Mouse (Mus musculus) right cerebral cortex, postnatal 10 days (tissue): ENCODE data around the gene Gpr135.
"Not testable (repeated sequence)": the region's sequence is repeated elsewhere in the genome, so short reads cannot be mapped to it uniquely, and the experiment has no call there.

Experiments
- DNase-seq, 2 experiments: peaks; one replicate each; pipeline ENCODE4 v3.0.0; 2021; ENCODE audit warnings: low spot score in 2 of 2

Gpr135 gene

DNA sequence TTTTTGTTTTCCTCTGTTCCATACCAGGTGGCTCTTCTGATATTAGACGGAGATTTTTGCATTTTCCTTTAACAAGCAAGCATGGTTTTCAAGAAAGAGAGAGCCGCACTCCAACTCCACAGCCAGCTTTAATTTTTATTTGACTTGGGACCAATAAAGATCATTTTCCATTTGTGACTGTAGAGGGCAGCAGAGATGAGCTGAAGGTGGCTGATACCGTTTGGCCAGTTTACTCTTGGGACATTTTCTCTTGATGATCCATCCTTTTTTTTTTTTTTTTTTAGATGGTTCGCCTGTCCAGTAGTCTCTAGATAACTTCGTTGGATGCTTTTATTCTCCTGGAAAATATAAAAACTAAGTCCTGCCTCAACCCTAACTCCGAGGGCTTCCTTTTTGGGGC lies 17.6 kb downstream of the Gpr135 start:
- DNase-seq = no peak

GRCm38 (mm10) chr12:72052571-72052970 lies 18.4 kb downstream of the Gpr135 start:
- DNase-seq = no peak

DNA sequence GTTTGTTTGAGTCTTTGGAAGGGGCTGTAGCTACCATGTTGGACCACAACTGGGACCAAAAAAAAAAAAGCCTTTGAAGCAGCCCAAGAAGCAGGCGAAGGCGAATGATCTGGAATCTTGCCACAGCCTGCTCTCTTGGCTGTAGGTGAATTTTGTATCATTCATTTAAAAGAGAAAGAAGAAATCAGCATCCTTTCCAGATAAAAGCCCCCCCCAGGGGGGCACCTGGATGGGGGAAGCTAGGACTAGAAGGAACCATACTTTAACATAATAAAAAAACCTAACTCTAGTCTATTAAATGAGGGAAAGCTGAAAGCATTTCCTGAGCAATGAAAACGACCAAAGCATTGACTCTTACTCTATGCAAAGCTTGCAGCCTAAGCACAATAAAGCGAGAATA lies 20.1 kb downstream of the Gpr135 start:
- DNase-seq = no peak

GRCm38 (mm10) chr12:72050156-72050555 lies 20.8 kb downstream of the Gpr135 start:
- not testable (repeated sequence) for DNase-seq

DNA sequence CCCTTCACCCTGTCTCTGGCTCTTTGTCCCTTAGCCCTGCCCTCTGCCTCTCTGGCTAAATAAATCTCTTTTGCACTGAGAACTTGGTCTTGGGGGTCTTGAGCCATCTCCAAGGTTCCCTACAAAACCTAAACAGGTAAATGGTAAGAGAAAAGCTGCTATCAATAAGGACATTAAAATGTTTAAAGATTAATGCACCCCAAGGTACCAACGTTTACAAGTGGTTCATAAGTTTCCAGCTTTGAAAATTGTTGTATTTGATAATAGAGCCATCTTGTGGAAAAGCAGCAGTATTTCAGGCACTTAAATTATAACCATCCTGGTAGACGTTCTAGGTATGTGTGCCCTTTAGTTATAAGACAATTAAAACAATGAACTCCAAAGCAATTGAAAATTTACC lies 23.4 kb downstream of the Gpr135 start:
- DNase-seq = no peak

GRCm38 (mm10) chr12:72041238-72041637 lies 29.7 kb downstream of the Gpr135 start:
- no peak for DNase-seq

DNA sequence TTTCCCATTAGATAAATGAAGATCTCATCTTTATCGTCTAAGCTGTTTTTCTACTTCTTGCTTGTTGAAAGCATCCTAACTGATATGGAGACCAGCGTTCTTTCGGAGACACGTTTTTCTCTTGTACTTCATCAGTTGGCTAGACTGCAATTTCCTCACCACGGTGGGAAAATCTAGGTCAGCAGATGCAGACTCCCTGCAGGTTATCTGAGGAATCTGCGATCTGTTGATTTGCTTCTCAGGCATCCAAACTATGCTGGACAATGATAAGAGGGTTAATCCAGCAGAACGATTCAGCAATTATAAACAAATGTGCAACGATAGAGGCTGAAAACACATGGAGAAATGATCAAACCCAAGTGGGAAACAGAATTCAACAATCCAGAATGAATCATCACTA lies 31.4 kb downstream of the Gpr135 start:
- no peak for DNase-seq

DNA sequence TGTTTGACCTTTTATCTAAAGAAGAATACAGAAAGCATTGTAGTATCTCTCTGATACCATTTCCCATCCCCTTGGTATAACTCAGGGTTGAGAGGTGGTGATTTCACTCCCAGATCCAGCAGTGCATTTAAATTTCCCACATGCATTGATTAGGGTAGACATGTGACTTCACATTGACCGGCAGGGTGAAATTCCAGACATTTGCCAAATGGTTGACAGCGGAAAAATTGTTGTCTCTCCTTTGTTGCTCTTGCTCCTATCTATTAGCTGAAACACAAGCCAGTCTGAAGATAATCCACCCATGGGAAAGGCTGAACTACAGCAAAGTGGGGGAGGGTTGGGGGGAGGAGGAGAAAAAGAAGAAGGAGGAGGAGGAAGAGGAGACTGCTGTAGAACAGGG lies 32.1 kb downstream of the Gpr135 start:
- no peak for DNase-seq

DNA sequence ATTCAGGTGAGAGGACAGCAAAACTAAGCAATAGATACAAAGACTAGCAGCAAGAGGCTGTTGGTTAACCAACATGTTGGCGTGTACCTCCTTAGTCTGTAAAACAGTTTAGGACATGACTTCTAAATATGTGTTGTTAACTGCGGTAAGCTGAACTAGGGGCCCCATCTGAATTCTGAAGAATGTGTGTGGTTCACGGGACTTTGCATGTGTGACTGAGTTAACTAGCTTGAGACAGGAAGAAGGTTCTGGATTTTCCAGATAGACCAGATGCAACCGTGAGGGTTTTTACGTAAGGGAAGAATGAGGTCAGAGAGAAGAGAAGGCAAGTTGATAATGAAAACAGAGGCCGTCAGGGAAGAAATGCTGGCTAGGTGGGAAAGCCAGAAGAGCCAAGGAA lies 33.9 kb downstream of the Gpr135 start:
- no peak for DNase-seq

DNA sequence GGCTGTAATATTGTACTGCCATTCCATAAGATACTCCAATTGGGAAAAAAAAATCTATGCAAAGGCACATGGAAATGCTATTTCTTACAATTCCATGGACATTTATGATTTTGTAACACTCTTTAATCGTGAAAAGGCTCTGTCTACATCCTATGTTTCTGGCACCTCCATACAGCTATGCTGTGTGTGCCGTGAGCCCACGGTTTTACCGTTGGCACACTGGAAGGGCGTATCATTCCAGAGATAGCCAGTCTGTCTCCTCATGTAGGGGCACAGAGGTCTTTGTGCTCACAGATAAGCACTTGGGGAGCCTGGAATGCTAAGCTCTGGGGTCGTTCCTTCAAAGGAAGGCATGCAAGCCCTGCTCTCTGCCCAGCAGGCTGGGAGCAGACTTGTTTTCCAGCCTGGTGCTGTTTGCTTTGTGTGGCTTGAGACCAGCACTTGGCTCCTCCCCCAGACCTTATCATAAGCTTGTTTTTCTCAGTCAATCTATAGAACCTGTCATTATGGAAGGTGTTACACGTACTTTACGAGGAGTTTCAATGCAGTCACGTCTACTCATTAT lies 34.7 kb downstream of the Gpr135 start:
- no peak for DNase-seq

GRCm38 (mm10) chr12:72031794-72032193 lies 39.1 kb downstream of the Gpr135 start:
- DNase-seq = no peak

GRCm38 (mm10) chr12:72031171-72031570 lies 39.8 kb downstream of the Gpr135 start:
- DNase-seq = no peak

- no peak for DNase-seq
Measured at GRCm38 (mm10) chr12:72025275-72025795, 45.6 kb downstream of the Gpr135 start.

GRCm38 (mm10) chr12:72023572-72023971 lies 47.4 kb downstream of the Gpr135 start:
- DNase-seq = no peak

DNA sequence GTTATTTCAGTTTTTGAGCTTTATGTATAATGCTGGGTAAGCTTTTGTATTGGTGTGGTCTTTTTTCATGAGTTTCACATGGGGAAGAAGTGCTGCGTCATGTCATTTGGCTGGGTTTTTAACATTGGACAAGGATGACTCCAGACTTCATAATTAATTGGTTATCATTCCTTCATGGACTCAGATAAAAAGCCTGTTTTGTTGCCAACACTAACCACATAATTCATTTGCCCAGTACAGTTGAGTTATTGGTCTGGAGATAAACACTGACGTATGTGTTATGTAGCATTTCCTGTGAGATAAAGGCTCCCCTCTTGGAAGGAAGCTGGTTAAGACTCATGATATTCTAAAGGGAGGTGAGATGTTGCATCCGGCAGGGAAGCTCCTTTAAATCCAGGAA lies 48.1 kb downstream of the Gpr135 start:
- no peak for DNase-seq

DNA sequence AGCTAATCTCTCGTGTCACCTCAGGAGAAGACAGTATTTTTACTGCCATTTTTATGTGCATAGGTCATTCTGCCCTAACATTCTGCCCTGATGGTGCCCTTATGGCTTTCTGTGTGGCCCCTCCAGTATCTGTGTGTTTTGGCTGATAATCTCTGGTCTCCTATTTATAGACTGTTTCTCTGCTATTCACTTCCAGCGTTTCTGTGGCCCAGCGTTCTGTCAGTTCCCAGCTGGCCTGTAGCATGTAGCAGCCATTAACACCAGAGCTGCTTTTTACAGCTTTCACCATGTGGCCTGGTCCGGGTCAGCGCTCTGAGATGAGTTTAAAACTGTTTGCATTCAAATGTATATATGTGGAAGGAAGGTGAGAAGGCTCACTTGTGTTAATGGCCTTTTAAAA lies 49.4 kb downstream of the Gpr135 start:
- no peak for DNase-seq

DNA sequence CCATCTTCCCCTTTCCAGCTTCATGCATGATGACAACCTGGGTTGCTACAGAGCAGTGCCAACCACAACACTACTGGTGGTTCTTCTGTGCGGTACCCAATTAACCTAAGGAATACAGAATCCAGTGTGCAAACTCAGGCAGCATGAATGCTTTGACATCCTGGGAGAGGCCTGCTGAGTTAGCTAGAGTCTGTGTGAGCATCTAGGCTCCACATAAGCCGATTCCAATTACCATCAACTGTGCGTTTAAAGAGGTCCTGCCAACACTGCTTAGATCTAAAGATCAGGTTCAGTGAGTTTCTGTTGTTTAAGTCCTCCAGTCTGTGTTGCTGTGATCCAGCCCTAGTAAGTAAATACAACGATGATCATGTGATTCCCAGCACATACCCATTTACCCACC lies 50.6 kb downstream of the Gpr135 start:
- no peak for DNase-seq
